Mouse (Mus musculus) adrenal gland (tissue): ENCODE data around the gene Ccser1.

Experiments used
- intact Hi-C: fragments of 180-260 bp; cut with DNase I; formaldehyde crosslinking; loops from one replicate; pipeline ENCODE4 v1.15.1; 2025

Ccser1 gene

DNA sequence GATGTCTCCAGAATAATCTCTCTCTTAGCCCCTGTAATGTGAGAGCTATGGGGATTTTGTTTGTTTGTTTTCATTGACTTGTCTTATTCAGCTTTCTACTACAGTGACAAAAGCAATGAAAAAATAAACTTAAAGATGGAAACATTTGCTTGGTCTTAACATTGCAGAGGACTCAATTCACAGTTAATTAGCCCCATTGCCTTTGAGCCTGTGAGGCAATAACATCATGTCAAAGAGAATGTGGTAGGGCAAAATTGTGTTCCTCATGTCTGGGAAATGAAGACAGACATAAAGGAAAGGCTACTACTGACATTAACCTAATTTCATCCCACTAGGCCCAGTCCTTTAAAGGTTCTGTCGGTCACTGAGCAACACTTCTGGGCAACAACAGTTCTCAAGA is 484.4 kb downstream of the Ccser1 start:
- intact Hi-C loops = no loop called here

DNA sequence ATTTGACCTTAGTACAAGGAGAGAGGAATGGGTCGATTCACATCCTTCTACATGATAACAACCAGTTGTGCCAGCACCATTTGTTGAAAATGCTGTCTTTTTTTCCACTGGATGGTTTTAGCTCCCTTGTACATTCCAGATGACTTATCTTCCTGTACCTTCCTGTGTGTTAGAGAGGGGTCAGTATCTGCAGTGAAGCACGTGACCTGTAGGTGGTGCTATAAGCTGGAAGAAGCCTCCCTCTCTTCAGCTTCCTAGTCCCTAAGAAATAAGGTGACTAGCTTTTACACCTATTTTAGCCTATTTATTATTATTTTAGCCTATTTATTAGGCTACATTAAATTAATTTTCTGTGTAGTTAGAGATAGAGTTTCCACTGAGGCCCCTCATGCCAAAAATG is 506.9 kb downstream of the Ccser1 start:
- intact Hi-C loops = no loop called here

DNA sequence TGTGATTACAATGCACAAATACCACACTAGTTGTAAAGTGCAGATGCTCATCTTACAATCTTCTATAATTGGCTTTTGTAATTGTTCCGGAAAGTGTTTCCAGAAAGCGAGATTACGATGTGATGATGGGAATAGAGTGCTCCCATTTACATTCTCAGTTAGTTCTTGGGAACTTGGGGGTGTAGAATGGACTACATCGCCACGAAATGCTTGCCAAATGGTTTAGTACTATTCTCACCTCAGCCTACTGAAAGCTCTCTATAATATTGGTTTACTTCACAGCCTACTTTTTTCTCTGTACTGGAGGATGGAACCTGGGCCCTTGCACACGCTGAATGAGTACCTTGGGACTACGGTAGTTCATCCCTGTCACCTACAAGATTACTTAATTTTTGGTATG is 522.9 kb downstream of the Ccser1 start:
- intact Hi-C loops = no loop called here

DNA sequence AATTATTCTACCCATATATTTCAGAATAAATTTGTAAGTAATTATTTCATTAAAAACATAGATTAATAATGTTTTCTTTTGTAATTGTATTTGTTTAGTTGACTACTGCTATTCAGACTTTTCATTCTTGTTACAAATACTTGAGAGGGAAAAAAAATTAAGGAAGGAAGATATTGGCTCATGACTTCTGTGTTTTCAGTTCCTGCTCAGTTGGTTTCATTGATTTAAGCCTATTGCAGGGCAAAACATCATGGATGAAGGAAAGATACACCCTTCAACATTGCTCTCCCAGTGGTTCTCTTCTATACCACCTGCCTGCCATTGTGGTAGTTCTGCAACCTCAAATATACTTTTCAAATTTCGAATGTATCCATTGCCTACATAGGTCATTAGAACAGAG is 541.1 kb downstream of the Ccser1 start:
- intact Hi-C loops = no loop called here

DNA sequence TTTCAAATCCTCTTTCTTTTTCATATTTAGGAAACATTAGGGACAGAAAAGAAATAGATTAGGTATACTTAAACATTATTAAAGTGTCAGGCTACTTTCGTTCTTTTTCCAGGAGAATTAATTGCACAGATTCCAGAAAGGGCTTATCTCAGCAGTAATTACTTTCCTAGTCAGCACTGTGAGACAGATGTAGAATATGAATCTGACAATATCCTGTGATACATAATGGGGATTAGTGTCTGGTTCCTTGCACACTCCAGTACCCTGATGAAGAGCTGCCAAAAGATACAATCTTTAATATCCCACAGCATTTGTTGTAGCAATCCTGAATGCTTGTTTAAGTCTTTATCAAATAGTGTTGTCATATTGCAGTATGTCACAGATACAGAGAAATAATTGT is 548.9 kb downstream of the Ccser1 start:
- intact Hi-C loops = no loop called here

DNA sequence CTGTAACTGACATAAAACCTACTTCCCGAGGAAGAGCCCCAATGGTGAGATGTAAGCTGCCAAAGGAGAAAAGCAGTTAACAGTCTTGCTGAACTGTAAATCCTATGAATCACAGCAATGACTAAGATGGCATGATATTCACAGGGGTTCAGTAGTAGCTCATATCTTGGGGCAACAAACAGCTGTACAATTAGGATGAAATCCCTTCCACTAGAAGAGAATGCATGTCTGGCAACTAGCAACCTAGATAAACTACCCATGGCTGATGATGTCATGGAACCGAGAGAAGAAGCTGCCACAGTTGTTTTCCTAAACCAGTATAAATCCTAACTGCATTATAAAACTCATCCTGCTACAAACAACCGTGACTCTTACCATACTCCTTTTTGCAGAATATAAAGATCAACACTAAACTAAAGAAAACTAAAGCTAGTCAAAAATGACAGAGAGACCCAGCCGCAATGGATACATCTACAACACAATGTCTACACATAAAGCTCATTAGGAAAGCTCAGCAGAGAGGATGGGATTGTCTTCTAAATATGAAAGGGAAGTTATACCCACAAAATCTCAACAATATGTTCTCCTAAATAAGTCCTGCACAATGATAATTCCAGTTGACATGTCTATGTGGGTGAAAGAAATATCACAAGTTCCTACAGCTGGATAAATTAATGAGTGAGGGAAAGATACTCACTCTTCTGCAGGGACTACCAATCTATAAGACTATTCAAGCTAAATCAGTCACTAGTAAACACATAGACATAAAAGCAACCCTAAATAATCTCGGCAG is 550.2 kb downstream of the Ccser1 start:
- intact Hi-C loops = no loop called here

DNA sequence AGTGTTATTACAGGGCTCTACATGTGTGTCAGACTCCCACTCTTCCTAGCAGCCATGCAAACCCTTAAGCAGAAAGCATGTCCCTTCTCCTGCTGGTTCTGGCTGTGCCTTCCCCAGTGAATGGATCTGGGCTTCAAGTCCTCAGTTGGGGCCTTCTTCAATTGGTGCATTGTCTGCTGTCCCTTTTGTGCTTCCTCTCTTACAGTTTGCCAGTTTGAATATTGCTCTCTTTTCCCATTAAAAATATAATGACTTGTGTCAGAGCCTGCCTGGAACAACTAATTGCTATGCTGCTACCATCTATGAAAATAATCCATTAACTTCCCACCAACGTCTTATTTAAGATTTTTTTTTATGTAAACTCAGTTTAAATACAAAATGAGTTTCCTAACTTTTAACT is 566.2 kb downstream of the Ccser1 start:
- intact Hi-C loops = no loop called here

DNA sequence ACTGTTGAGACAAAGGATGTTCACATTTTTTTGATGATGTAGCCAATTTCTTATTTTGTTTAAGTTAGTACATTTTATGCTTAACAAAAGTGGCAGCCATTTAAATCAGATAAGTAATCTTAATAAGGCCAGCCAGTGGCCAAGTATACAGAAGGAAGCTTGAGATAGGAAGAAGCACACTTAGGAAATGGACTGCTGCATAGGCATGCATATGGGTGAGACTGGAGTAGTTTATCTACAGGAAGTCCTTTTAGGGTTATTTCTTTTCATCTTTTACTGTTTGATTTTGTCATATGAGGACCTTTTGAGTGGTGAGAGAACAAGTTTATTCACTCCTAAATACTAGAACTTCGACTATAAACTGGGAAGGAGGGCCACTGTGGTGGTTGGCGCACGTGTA is 582.0 kb downstream of the Ccser1 start:
- intact Hi-C loops = no loop called here

DNA sequence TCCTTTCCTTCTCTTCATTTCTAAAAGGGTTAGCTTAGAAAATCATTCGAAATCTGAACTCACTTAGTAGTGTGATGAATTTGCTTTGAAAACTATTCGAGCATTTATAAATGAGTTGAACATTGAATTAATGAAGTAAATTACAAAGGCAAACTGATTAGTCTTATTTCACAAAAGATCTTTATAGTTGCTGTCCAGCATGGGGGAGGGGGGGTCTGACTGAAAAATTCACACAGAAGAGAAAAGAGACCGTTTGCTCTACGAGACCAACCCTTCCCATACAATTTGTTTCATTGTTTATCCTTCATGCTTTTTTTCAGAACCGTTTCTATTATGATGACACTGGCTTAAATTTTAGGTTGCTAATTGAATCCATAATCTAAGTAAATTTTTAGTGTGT is 583.3 kb downstream of the Ccser1 start:
- intact Hi-C loops = no loop called here

DNA sequence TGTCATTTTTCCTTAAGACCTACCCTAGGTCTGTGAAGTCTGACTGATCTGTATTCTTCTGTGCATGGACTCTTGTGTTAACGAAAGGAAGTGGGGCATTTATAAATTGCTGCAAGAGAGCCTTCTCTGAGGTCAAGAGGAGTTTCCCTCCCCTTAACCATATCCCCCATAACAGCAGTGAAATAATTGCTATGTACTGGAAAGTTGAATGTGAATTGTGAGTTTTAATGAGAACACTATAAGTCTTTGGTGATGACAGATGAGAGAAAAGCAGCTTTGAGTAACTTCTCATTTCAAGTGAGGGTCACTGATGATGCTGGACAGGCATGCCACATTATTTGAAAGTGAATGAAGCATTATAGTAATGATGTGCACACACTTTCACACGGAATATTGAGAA is 585.7 kb downstream of the Ccser1 start:
- intact Hi-C loops = no loop called here

DNA sequence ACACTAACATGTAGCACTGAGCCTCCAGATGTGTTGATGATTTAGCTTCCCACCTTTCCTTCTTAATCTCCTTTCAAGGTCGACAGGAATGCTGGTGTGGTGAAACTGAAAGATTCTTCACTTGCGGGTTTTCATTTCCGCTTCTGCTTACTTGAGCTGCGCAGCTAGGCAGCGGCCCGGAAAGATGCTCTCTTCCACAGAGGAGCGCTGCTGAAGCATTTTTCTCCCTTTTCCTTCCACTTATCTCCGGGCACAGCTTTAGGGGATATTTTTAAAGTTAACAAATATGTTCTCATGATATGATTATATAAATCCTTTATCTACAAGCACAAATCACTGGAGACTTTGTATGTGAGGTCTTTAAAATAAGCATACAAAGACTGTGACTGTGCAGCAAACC is 587.0 kb downstream of the Ccser1 start:
- intact Hi-C loops = no loop called here

DNA sequence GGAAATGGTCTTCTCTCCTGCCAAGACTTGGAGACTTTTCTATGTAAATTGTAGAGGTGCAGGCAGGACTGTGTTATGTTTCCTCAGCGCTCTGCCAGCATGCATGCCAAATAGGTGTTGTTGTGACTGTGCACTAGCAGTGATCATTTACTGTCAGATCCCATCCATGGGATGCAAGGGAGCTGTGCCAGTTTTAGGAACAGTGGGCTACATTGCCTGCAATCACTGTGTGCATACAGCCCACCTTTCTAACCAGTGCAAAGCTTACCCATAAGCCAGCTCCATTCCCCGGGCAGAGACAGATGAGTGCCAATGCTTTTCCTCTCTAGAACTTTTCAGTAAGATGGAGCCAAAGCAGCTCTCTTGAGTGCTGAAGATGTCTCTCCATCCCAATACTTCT is 606.6 kb downstream of the Ccser1 start:
- intact Hi-C loops = no loop called here

DNA sequence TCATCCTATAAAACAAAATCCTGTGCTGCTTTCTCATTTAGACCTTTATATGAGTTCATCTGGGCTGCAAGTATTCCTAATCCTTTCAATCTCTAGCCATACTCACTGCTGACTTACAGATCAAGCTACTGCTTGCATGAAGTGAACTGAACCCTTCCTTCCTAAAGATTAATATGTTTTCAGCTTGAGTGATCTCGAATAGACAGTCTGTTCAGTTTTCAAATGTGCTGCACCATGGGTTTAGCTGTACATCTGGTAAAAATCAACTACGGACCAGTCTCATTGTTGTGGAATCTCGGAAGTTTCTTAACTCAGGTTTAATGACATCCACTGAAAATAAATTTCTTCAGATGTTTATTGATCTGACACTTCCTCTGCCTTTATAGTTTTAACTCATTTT is 620.8 kb downstream of the Ccser1 start:
- intact Hi-C loops = no loop called here

DNA sequence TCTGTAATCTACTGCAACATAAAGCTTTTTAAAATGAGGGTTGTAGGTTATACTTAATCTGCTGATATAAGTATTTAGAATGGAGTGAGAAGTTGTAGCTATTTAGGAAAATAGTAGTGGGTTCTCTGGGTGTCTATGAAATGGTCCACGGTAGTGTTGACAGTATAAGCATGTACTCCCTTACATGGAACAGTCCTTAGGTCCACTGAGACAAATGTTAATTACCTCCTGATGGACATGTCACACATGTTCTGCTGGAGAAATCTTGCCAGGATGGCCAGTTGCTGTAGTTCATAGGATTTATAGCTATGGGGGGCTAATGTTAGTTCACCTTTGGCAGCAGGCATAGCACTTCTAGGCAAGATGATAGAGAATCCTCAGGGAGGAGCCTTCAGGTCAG is 625.4 kb downstream of the Ccser1 start:
- intact Hi-C loops = no loop called here

DNA sequence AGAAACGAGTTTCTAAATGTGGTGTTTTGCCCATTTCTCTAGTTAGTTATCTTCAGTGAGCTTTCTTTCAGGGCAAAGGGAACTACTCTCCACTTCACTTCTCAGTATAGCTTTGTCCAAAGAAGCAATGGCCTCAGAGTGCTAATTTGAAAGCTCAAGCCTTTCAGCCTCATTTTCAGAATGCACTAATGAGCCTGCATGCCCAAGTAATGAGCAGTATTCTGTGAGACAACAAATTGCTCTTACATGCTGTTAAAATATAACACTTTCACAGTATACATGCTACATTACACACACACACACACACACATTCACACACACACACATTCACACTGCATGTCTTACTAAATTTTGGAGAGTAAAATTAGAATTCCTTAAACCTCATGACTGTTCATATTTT is 637.6 kb downstream of the Ccser1 start:
- intact Hi-C loops = no loop called here

DNA sequence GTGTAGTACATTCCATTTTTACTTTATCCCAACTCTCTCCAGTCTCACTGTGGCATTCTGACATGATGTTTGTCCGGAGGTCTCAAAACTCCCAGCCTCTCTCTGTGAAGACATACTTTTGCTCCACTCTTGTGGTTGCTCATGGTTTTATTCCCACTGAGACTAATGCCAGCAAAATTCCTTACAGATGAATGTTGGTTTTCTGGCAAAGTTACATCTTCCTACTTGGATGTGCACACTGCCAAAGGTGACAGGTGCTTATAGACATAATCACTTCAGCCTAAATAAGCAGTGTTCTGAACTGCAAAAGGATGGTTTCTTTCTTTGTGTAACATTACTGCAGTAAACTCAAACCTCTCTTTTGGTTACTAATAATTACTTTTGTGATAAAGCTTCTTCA is 696.2 kb downstream of the Ccser1 start:
- intact Hi-C loops = no loop called here

DNA sequence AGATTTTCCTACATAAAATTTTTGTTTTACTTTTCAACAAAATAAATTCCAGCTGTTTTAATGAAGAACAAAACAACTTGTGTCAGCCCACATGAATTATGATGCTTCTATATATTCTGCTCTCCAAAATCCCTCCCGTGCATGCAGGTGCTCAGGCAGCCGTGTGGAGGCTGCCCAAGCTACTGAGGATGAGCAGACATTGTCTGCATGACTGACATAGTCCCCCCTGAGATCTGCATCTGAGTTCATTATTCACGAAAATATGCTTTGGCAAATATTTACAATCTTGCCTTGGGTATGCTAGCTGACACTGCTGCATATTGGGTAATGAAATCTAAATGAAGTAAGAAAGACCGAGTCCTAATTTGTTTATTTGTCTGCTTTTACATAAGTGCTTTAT is 718.1 kb downstream of the Ccser1 start:
- intact Hi-C loops = no loop called here

DNA sequence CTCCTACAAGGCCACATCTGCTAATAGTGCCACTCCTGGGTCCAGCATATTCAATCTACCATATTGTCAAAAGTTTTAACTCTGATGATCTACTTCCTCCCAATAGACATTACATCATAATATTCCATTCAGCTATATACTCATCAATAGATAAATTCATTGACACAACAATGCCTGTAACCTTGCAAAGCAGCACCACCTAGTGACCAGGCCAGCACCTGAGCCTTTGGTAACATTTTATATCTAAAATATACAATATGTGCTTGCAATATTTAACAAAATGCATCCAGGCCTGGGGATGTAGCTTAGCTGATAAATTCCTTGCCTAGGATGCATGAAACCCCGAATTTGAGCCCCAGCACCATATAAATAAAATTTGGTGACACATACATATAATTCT is 722.6 kb downstream of the Ccser1 start:
- intact Hi-C loops = no loop called here

DNA sequence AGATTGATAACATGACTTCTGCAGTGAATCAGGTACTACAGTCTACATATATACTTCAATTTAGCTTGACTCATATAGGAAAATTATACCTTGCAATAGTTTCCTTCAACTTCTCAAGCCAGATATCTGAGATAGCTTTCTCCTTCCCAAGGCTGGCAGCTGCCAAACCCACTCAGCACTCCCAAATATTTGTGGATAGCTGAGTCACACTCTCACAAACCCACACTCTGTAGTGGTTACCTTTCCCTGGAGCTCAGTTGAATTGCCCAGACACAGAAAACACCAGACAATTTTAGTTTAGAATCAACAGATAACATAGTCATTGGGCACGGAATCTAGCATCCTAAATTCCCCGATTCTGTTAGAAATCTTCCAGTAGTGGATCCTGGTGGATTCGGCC is 732.8 kb downstream of the Ccser1 start:
- intact Hi-C loops = no loop called here

DNA sequence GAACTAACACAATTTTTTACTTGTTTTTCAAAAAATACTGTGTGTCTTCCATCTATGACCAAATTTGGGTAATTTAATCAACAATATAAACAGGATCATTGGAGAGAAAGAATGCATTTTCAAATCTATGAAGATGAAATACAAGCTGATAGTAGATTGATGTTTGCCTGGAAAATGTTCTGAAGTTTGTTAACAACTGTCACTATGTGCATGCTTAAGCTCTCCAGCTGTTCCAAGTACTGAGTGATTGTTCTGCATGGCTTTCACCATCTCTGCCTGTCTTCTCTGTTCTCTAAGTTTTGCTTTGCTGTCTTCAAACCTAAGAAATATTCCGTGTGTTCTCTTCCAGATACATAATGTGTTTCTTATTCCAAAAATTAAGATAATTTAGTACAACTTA is 751.5 kb downstream of the Ccser1 start:
- intact Hi-C loops = no loop called here

DNA sequence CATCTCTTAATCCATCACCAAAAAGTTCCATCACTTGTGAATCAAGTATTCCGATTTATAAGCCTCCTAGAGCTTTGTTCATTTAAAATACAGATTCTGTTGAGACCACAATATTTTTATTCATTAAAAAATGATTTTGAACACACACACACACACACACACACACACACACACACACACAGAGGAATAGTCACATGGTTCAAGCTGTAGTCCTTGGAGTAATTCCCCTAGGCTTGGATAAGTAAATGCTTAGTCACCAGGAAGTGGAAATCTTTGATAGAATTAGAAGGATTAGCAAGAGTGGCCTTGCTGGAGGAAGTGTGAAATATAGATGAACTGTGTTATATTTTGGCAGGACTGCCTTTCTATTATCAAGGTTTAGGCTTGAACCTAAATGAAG is 756.5 kb downstream of the Ccser1 start:
- intact Hi-C loops = no loop called here

DNA sequence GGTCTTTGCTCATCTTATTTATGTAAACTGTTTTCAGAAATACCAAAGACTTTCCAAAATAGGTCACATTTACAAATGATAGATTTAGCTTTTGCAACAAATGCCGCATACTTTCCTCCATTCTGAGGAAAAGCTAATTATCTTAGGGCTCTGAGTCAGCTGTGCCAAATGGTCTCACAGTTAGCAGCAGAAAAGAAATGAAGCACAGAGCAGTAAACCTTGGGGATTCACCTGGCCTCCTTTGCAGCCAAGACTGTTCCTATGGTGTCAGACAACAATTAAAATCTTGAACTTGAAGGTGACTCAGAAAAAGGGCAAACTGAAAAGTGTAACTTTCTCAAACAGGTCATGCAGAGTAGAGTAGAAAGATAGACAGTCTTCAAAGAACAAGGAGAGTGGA is 759.1 kb downstream of the Ccser1 start:
- intact Hi-C loops = no loop called here

DNA sequence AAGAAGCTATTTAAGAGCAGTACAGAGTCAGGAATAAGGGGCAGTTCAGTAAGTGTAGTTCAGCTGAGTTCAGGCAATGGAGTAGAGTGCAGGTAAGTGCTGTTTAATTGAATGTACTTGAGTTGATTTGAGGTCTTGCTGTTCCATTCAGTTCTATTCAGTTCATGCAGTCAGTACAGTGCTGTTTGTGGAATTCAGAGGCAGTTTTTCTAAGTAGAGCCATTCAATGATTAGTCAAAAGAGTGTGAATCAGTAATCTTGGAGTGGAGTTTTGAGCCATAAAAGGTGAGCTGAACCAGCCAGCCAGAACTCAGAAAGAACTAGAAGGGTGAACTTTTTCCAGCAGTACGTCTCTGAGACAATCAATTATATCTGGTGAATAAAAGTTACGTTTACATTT is 773.6 kb downstream of the Ccser1 start:
- intact Hi-C loops = no loop called here

DNA sequence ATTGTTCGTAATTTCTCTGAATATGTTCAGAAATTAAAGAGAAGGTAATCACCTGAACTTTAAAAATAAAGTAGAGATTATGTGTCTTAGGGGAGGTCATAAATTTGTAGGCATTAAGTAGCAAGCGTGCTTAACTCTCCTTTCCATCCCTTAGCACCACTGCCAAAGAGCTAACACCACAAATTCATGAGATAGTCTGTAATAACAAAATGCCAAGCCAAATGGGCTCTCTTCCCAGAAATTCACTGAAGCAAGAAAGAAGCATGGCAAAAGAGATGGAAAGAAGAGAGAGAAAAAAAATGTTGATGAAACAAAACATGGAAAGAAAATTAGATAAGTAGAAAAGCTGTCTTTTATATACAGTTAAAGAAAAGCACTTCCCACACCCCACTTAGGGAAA is 796.8 kb downstream of the Ccser1 start:
- intact Hi-C loops = no loop called here
